Mouse (Mus musculus) hindbrain, embryonic 12.5 days (tissue): ENCODE results near the gene Polr3k. TPM values are rescaled to one million over a fixed set of nuclear protein-coding genes. Genes with fewer than 3 reads are reported as not detected.

Experiments
- ATAC-seq: fragments of 200-750 bp; cut with Nextera tagmentation; 2 replicates; pipeline ENCODE4 v1.8.0; 2017; ENCODE audit warnings: moderate TSS enrichment; ENCODE audit not compliant: low FRiP score
- H3K27ac ChIP-seq: fragments of 300-500 bp; sonication (generic); 2 replicates; pipeline ENCODE4 v1.5.1; 2016; ENCODE audit warnings: mild to moderate bottlenecking
- H3K27me3 ChIP-seq: fragments of 300-500 bp; sonication (generic); 2 replicates; pipeline ENCODE4 v1.6.1; 2016; ENCODE audit warnings: mild to moderate bottlenecking
- H3K36me3 ChIP-seq: fragments of 300-500 bp; sonication (generic); 2 replicates; pipeline ENCODE4 v1.6.1; 2016; ENCODE audit warnings: mild to moderate bottlenecking
- H3K4me1 ChIP-seq: fragments of 300-500 bp; sonication (generic); 2 replicates; pipeline ENCODE4 v1.6.1; 2016
- H3K4me2 ChIP-seq: fragments of 300-500 bp; sonication (generic); replicated peaks from 2 replicates; pipeline ENCODE4 v1.6.1; 2016; ENCODE audit warnings: mild to moderate bottlenecking
- H3K4me3 ChIP-seq: fragments of 300-500 bp; sonication (generic); 2 replicates; pipeline ENCODE4 v1.5.1; 2016; ENCODE audit warnings: mild to moderate bottlenecking
- H3K9ac ChIP-seq: fragments of 300-500 bp; sonication (generic); 2 replicates; pipeline ENCODE4 v1.6.1; 2016; ENCODE audit warnings: mild to moderate bottlenecking, moderate library complexity
- H3K9me3 ChIP-seq: fragments of 300-500 bp; sonication (generic); replicated peaks from 2 replicates; pipeline ENCODE4 v1.6.1; 2016; ENCODE audit warnings: mild to moderate bottlenecking
- WGBS: fragments of 180-500 bp; shearing (Covaris S2); methylation state at CpG from one replicate; pipeline ENCODE4 v1.1.7; 2016; 5-methylcytosine and 5-hydroxymethylcytosine counted together
- polyA plus RNA-seq: library from polyadenylated mRNA; unstranded; fragments of >200 nt; fragmentation: Nextera tagmentation; extraction: Ambion mirVana; gene quantifications from 2 replicates; pipeline ENCODE4 v1.2.1, GENCODE M21; 2016

The Polr3k gene
- polyA plus RNA-seq, 1 experiment from 2014 or later: 86.2 TPM

DNA sequence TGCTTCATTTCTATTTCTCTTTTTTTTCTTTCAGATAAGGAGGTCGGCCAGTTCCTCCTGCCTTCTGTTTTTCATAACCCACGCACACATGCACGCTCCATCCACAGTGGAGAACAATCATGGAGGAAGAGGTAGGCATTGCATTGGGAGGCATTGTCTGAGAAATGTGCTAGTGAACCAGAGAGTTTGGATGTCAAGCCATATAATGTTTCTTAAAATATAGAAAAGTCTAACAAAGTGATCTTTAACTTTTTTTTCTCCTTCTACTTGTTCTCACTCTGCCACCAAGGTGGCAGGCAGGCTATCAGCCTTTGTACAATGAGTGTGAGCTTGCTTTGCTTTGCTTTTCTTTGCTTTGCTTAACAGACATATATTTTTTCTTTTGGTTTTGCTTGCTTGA lies 53.7 kb downstream of the Polr3k start:
- no peak overlapping the region for H3K27ac ChIP-seq
- 49% methylated on average over 3 of the region's 3 CpGs for WGBS
- H3K4me1 ChIP-seq: no peaks in the 10 kb centered on the region
- no peaks in the 10 kb centered on the region for H3K36me3 ChIP-seq
- H3K4me2 ChIP-seq: no peak overlapping the region
- H3K4me3 ChIP-seq: no peak overlapping the region
- H3K9me3 ChIP-seq: no peaks in the 10 kb centered on the region; the same call in 1 of the 2 replicates
- H3K27me3 ChIP-seq: no peaks in the 10 kb centered on the region
- ATAC-seq: no peak
- no peak overlapping the region for H3K9ac ChIP-seq

- H3K4me3 ChIP-seq: no peak overlapping the region
- H3K27me3 ChIP-seq: no peaks in the 10 kb centered on the region
- H3K9me3 ChIP-seq: no peaks in the 10 kb centered on the region
- H3K27ac ChIP-seq: no peak overlapping the region
- no peaks in the 10 kb centered on the region for H3K36me3 ChIP-seq
- WGBS: 49% methylated on average over 3 of the region's 3 CpGs
- no peak overlapping the region for H3K9ac ChIP-seq
- no peaks in the 10 kb centered on the region for H3K4me1 ChIP-seq
- H3K4me2 ChIP-seq: no peak overlapping the region
- ATAC-seq: no peak
These were observed 54.4 kb downstream of the Polr3k start for GRCm38 (mm10) chr2:181918501-181918900.

Other genes with a start within 250 kb of the Polr3k start
- 0.30 and 0.43 TPM in 2 replicates for gene Gm29797, start 207.3 kb upstream of the Polr3k start, polyA plus RNA-seq
- 21.4 and 22.0 TPM in 2 replicates for gene Sox18, start 192.7 kb upstream of the Polr3k start, polyA plus RNA-seq
- gene Tcea2, start 184.0 kb upstream of the Polr3k start, polyA plus RNA-seq: 27.7 and 29.9 TPM in 2 replicates
- gene Rgs19, start 170.4 kb upstream of the Polr3k start, polyA plus RNA-seq: 49.4 and 54.4 TPM in 2 replicates
- not detected in 2 replicates for gene Lkaaear1, start 165.9 kb upstream of the Polr3k start, polyA plus RNA-seq
- 42.7 and 43.2 TPM in 2 replicates for gene Oprl1, start 149.3 kb upstream of the Polr3k start, polyA plus RNA-seq
- 57.8 and 62.1 TPM in 2 replicates for gene Myt1, start 101.0 kb upstream of the Polr3k start, polyA plus RNA-seq
- gene Pcmtd2, start 26.5 kb upstream of the Polr3k start, polyA plus RNA-seq: 39.6 and 41.2 TPM in 2 replicates
- not detected in 2 replicates for gene Gm14496, start 126.8 kb downstream of the Polr3k start, polyA plus RNA-seq